Mouse (Mus musculus): Measurements from ENCODE around the gene Pam.

- TF ChIP-seq ELF1 (IDR thresholded peaks at IDR 0.05; ENCODE audit: low read depth, low read length) (no peak), CTCF (IDR thresholded peaks at IDR 0.05 in 2 of 3, conservative IDR thresholded peaks at IDR 0.05 in 1 of 3; ENCODE audit: control insufficient read depth in 1 of 3, insufficient read depth in 1 of 3, low read depth in 2 of 3, low read length in 3 of 3, poor library complexity in 1 of 3, severe bottlenecking in 1 of 3) (no peak), POLR2A (IDR thresholded peaks at IDR 0.05; ENCODE audit: control insufficient read depth in 1 of 2, insufficient read depth in 1 of 2, low read depth in 1 of 2, low read length in 2 of 2, poor library complexity in 1 of 2) (no peak), KAT2A (conservative IDR thresholded peaks at IDR 0.05; ENCODE audit: low read depth, low read length) (no peak), BHLHE40 (IDR thresholded peaks at IDR 0.05; ENCODE audit: borderline replicate concordance, low read depth, low read length) (no peak), TAL1 (IDR thresholded peaks at IDR 0.05; ENCODE audit: low read length) (no peak), EP300 (IDR thresholded peaks at IDR 0.05; ENCODE audit: low read depth in 1 of 2, low read length in 2 of 2) (no peak), ETS1 (IDR thresholded peaks at IDR 0.05; ENCODE audit: low read depth, low read length) (no peak), MAZ (IDR thresholded peaks at IDR 0.05; ENCODE audit: low read depth, low read length) (no peak), E2F4 (IDR thresholded peaks at IDR 0.05; ENCODE audit: borderline replicate concordance, low read depth, low read length) (no peak), ZC3H11A (IDR thresholded peaks at IDR 0.05; ENCODE audit: low read depth, low read length) (no peak), UBTF (IDR thresholded peaks at IDR 0.05; ENCODE audit: borderline replicate concordance, insufficient read depth, low read depth, low read length) (no peak)
Observed at GRCm38 (mm10) chr1:97962134-97962533, 133.3 kb downstream of the Pam start.
